Mouse (Mus musculus): Measurements from ENCODE around the gene C87499. TPM values are rescaled to one million over a fixed set of nuclear protein-coding genes. Genes with fewer than 3 reads are reported as not detected.

The C87499 gene
- polyA plus RNA-seq (2015; fragmentation: Nextera tagmentation; extraction: Ambion mirVana): not detected in 2 replicates

DNA sequence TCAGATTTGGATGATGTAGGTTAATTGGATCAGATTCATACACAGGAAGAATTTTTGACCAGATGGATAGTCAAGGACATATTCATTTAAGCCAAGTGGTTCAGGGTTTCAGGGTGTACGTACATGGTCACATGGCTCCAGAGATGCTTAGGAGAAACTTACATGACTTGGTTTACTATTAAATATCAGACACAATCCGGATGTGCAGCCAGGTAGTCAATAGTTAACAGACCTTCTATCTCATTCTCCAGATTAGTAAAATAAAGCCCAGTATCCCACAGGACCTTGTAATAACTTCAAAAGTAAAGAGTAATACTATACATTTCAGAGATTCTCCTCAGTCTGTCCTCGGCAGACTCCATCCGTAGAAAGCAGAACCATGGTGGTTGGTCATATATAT lies at the start of gene C87499:
TSS of gene C87499 (minus strand) at position 101 of the 400 bp plus-strand sequence.

DNA sequence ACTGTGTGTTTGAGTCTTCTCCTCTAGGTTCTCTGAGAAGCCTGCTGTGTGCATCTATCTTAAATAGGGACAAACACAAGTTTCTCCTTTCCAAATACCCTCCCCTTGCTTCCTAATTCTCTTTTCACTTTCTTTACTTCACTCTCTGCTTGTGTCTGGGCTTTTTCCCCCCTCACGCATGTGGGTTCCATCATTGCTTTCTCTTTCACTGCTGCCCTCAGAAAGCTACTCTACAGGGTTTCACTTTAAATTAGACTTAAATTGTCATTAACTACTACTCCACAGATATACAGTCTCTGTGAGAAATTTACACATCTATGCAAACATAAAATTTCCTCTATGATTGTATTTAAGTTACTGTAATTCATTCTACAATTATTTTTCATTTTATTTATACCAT lies 49.6 kb upstream of the C87499 start, which contains the start of gene Ifna2:
TSS of gene Ifna2 (minus strand) at position 101 of the 400 bp plus-strand sequence.

GRCm38 (mm10) chr4:88676824-88677223 lies 42.6 kb upstream of the C87499 start, which contains the start of gene Ifna16:
TSS of gene Ifna16 (minus strand) at chr4:88676924.

GRCm38 (mm10) chr4:88644359-88644758 lies 10.1 kb upstream of the C87499 start, which contains the start of gene Ifna13:
TSS of gene Ifna13 (minus strand) at chr4:88644459.

GRCm38 (mm10) chr4:88603276-88603675 lies 30.9 kb downstream of the C87499 start, which contains the start of gene Ifna12:
TSS of gene Ifna12 (minus strand) at chr4:88603376.

GRCm38 (mm10) chr4:88592285-88592684 lies 41.9 kb downstream of the C87499 start, which contains the start of gene Ifna9:
TSS of gene Ifna9 (minus strand) at chr4:88592385.

Other genes with a start within 250 kb of the C87499 start
- 16.6 and 18.9 TPM in 2 replicates for gene Hacd4, start 195.5 kb downstream of the C87499 start, polyA plus RNA-seq (2015; fragmentation: Nextera tagmentation; extraction: Ambion mirVana)
- not detected in 2 replicates for gene Ifnb1, start 111.6 kb downstream of the C87499 start, polyA plus RNA-seq (2015; fragmentation: Nextera tagmentation; extraction: Ambion mirVana)
- gene Ifna15, start 76.2 kb downstream of the C87499 start, polyA plus RNA-seq (2015; fragmentation: Nextera tagmentation; extraction: Ambion mirVana): not detected in 2 replicates
- not detected in 2 replicates for gene Ifna14, start 62.6 kb downstream of the C87499 start, polyA plus RNA-seq (2015; fragmentation: Nextera tagmentation; extraction: Ambion mirVana)
- gene Ifna9, start 42.0 kb downstream of the C87499 start, polyA plus RNA-seq (2015; fragmentation: Nextera tagmentation; extraction: Ambion mirVana): not detected in 2 replicates
- gene Ifna12, start 31.0 kb downstream of the C87499 start, polyA plus RNA-seq (2015; fragmentation: Nextera tagmentation; extraction: Ambion mirVana): not detected in 2 replicates
- not detected in 2 replicates for gene Ifna13, start 10.0 kb upstream of the C87499 start, polyA plus RNA-seq (2015; fragmentation: Nextera tagmentation; extraction: Ambion mirVana)
- gene Ifna16, start 42.5 kb upstream of the C87499 start, polyA plus RNA-seq (2015; fragmentation: Nextera tagmentation; extraction: Ambion mirVana): not detected in 2 replicates
- not detected in 2 replicates for gene Ifna2, start 49.5 kb upstream of the C87499 start, polyA plus RNA-seq (2015; fragmentation: Nextera tagmentation; extraction: Ambion mirVana)
- not detected in 2 replicates for gene Ifnab, start 56.9 kb upstream of the C87499 start, polyA plus RNA-seq (2015; fragmentation: Nextera tagmentation; extraction: Ambion mirVana)
- gene Gm26566, start 87.4 kb upstream of the C87499 start, polyA plus RNA-seq (2015; fragmentation: Nextera tagmentation; extraction: Ambion mirVana): 0.34 and 0.37 TPM in 2 replicates
- gene Klhl9, start 88.1 kb upstream of the C87499 start, polyA plus RNA-seq (2015; fragmentation: Nextera tagmentation; extraction: Ambion mirVana): 47.0 and 61.7 TPM in 2 replicates
- gene Gm13271, start 120.5 kb upstream of the C87499 start, polyA plus RNA-seq (2015; fragmentation: Nextera tagmentation; extraction: Ambion mirVana): not detected in 2 replicates
- gene Gm13283, start 125.7 kb upstream of the C87499 start, polyA plus RNA-seq (2015; fragmentation: Nextera tagmentation; extraction: Ambion mirVana): 0.28 and 0.35 TPM in 2 replicates
- not detected in 2 replicates for gene Gm13290, start 139.4 kb upstream of the C87499 start, polyA plus RNA-seq (2015; fragmentation: Nextera tagmentation; extraction: Ambion mirVana)
- gene Gm13289, start 142.5 kb upstream of the C87499 start, polyA plus RNA-seq (2015; fragmentation: Nextera tagmentation; extraction: Ambion mirVana): not detected in 2 replicates
- not detected in 2 replicates for gene Gm13272, start 145.4 kb upstream of the C87499 start, polyA plus RNA-seq (2015; fragmentation: Nextera tagmentation; extraction: Ambion mirVana)
- 0.17 and 0.28 TPM in 2 replicates for gene Ifnz, start 147.7 kb upstream of the C87499 start, polyA plus RNA-seq (2015; fragmentation: Nextera tagmentation; extraction: Ambion mirVana)
- not detected in 2 replicates for gene Gm13276, start 151.3 kb upstream of the C87499 start, polyA plus RNA-seq (2015; fragmentation: Nextera tagmentation; extraction: Ambion mirVana)
- not detected in 2 replicates for gene Gm13277, start 154.2 kb upstream of the C87499 start, polyA plus RNA-seq (2015; fragmentation: Nextera tagmentation; extraction: Ambion mirVana)
- not detected in 2 replicates for gene Gm13278, start 157.1 kb upstream of the C87499 start, polyA plus RNA-seq (2015; fragmentation: Nextera tagmentation; extraction: Ambion mirVana)
- gene Gm13275, start 160.1 kb upstream of the C87499 start, polyA plus RNA-seq (2015; fragmentation: Nextera tagmentation; extraction: Ambion mirVana): not detected in 2 replicates
- gene Gm13279, start 163.0 kb upstream of the C87499 start, polyA plus RNA-seq (2015; fragmentation: Nextera tagmentation; extraction: Ambion mirVana): not detected in 2 replicates
- gene Gm13285, start 165.3 kb upstream of the C87499 start, polyA plus RNA-seq (2015; fragmentation: Nextera tagmentation; extraction: Ambion mirVana): 1.6 and 1.7 TPM in 2 replicates
- not detected in 2 replicates for gene Gm13287, start 168.8 kb upstream of the C87499 start, polyA plus RNA-seq (2015; fragmentation: Nextera tagmentation; extraction: Ambion mirVana)
- gene Gm13288, start 171.1 kb upstream of the C87499 start, polyA plus RNA-seq (2015; fragmentation: Nextera tagmentation; extraction: Ambion mirVana): 0.21 TPM in 1 of 2 replicates, not detected in the other
- not detected in 2 replicates for gene Ifna7, start 181.8 kb upstream of the C87499 start, polyA plus RNA-seq (2015; fragmentation: Nextera tagmentation; extraction: Ambion mirVana)
- gene Ifna11, start 185.5 kb upstream of the C87499 start, polyA plus RNA-seq (2015; fragmentation: Nextera tagmentation; extraction: Ambion mirVana): not detected in 2 replicates
- not detected in 2 replicates for gene Ifna6, start 193.0 kb upstream of the C87499 start, polyA plus RNA-seq (2015; fragmentation: Nextera tagmentation; extraction: Ambion mirVana)
- not detected in 2 replicates for gene Ifna5, start 201.1 kb upstream of the C87499 start, polyA plus RNA-seq (2015; fragmentation: Nextera tagmentation; extraction: Ambion mirVana)
- gene Ifna4, start 207.4 kb upstream of the C87499 start, polyA plus RNA-seq (2015; fragmentation: Nextera tagmentation; extraction: Ambion mirVana): not detected in 2 replicates
- gene Ifna1, start 215.7 kb upstream of the C87499 start, polyA plus RNA-seq (2015; fragmentation: Nextera tagmentation; extraction: Ambion mirVana): not detected in 2 replicates
- gene Ifne, start 245.8 kb upstream of the C87499 start, polyA plus RNA-seq (2015; fragmentation: Nextera tagmentation; extraction: Ambion mirVana): not detected in 2 replicates

Measured in urinary bladder, postnatal 0 days (tissue).